ENCODE assay signal across 13 mouse cellular contexts in the genomic region with DNA sequence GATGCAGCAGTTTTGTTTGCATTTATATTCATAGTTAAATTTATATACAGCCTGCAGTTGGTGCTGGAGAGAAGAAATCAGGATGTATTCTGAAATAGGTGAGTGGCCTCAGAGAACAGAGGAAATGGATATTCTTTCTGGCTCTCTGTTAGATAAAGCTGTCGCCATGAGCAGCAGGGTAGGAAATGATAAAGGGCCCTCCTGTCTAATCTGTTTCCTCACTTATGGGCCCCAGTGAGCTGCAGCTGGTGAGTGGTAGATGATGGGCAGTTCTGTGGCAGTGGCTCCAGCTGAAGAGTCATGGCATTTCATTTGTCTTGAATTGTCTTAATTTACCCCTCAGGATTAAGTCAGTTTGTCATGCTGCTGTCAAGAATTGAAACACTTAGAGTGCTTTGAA. TPM values are rescaled to one million over a fixed set of nuclear protein-coding genes. Genes with fewer than 3 reads are reported as not detected.
DNase-seq lines count a peak whose midpoint lies in the region; ATAC-seq lines count a peak whose summit lies in the region.
"Had no signal": no experiment of that assay in that cellular context is flagged by ENCODE, and none has a peak within 500 bp of the region (broad histone marks: within the 10 kb centered on the region; RNA-seq: fewer than 3 reads in every experiment).

No protein-coding gene starts in this region.

- H3K27ac ChIP-seq in forebrain, embryonic 13.5 days = 0 out of 2 replicates have a peak overlapping the region, but pooled peaks have one; percentile 16
- H3K27ac ChIP-seq in forebrain, embryonic 15.5 days (replicated peaks) = no peak overlapping the region
- H3K27ac ChIP-seq in hindbrain, embryonic 13.5 days = peak overlapping the region; percentile 62
- no peak overlapping the region for H3K27ac ChIP-seq in hindbrain, embryonic 11.5 days (ENCODE audit: low read depth, low read length)
- H3K27ac ChIP-seq in intestine, embryonic 16.5 days (ENCODE audit: low read length) = no peak overlapping the region
- H3K27ac ChIP-seq: midbrain, embryonic 12.5 days; neural tube, embryonic 12.5 days had no signal

- peaks cover 9% of the 10 kb centered on the region; the same call in 1 of the 2 replicates for H3K4me1 ChIP-seq in forebrain, embryonic 13.5 days
- H3K4me1 ChIP-seq in forebrain, embryonic 15.5 days = peaks cover 3% of the 10 kb centered on the region; the same call in 1 of the 2 replicates
- peaks cover 11% of the 10 kb centered on the region for H3K4me1 ChIP-seq in hindbrain, embryonic 13.5 days (replicated peaks)
- no peaks in the 10 kb centered on the region for H3K4me1 ChIP-seq in hindbrain, embryonic 11.5 days (replicated peaks; ENCODE audit: control insufficient read depth, insufficient read depth, low read length)
- peaks cover 18% of the 10 kb centered on the region for H3K4me1 ChIP-seq in intestine, embryonic 16.5 days (ENCODE audit: control insufficient read depth, insufficient read depth, low read length)
- H3K4me1 ChIP-seq: neural tube, embryonic 12.5 days had no signal

- ATAC-seq in forebrain, embryonic 13.5 days = no peak
- ATAC-seq in forebrain, embryonic 15.5 days (replicated peaks) = no peak
- peak; percentile 32; the same call in 1 of the 2 replicates for ATAC-seq in hindbrain, embryonic 13.5 days (ENCODE audit: low FRiP score)
- ATAC-seq in hindbrain, embryonic 11.5 days (ENCODE audit: low FRiP score) = no peak
- peak; percentile 66; the same call in 1 of the 2 replicates for ATAC-seq in erythroblast, adult 5-6 weeks (replicated peaks; ENCODE audit: low FRiP score, poor library complexity, severe bottlenecking)
- ATAC-seq in megakaryocyte progenitor cell, adult 5-6 weeks (replicated peaks; ENCODE audit: poor library complexity) = peak; percentile 60
- ATAC-seq in intestine, embryonic 16.5 days = no peak

- no peak for DNase-seq in hindbrain, embryonic 11.5 days (ENCODE audit: low spot score)
- DNase-seq in adrenal gland, adult (ENCODE audit: inconsistent age in 2 of 2, low spot score in 1 of 2) = no peak
- DNase-seq: cerebellum, adult 18-20 months; embryo, embryonic 11 days had no signal

- no peak overlapping the region for H3K4me2 ChIP-seq in forebrain, embryonic 13.5 days
- no peak overlapping the region for H3K4me2 ChIP-seq in forebrain, embryonic 15.5 days (replicated peaks)
- H3K4me2 ChIP-seq in hindbrain, embryonic 13.5 days = no peak overlapping the region
- no peak overlapping the region for H3K4me2 ChIP-seq in hindbrain, embryonic 11.5 days (replicated peaks; ENCODE audit: low read depth, low read length)
- H3K4me2 ChIP-seq in intestine, embryonic 16.5 days (ENCODE audit: low read depth, low read length) = no peak overlapping the region
- H3K4me2 ChIP-seq: midbrain, embryonic 12.5 days; neural tube, embryonic 12.5 days had no signal

- H3K36me3 ChIP-seq in forebrain, embryonic 13.5 days (ENCODE audit: poor library complexity, severe bottlenecking) = 0 out of 2 replicates have a peak, but pooled peaks cover 4% of the 10 kb centered on the region
- no peaks in the 10 kb centered on the region for H3K36me3 ChIP-seq in forebrain, embryonic 15.5 days
- H3K36me3 ChIP-seq in hindbrain, embryonic 13.5 days = no peaks in the 10 kb centered on the region
- no peaks in the 10 kb centered on the region for H3K36me3 ChIP-seq in hindbrain, embryonic 11.5 days (ENCODE audit: control insufficient read depth, insufficient read depth, low read length)
- H3K36me3 ChIP-seq in intestine, embryonic 16.5 days (ENCODE audit: control insufficient read depth, insufficient read depth, low read length) = no peaks in the 10 kb centered on the region

- no peak overlapping the region for H3K9ac ChIP-seq in forebrain, embryonic 13.5 days
- H3K9ac ChIP-seq in forebrain, embryonic 15.5 days (replicated peaks) = no peak overlapping the region
- H3K9ac ChIP-seq in hindbrain, embryonic 13.5 days = no peak overlapping the region
- H3K9ac ChIP-seq in hindbrain, embryonic 11.5 days (ENCODE audit: low read depth, low read length) = no peak overlapping the region
- H3K9ac ChIP-seq in intestine, embryonic 16.5 days (ENCODE audit: low read depth, low read length) = no peak overlapping the region
- H3K9ac ChIP-seq: midbrain, embryonic 12.5 days; neural tube, embryonic 12.5 days had no signal

- WGBS in forebrain, embryonic 13.5 days = 68% methylated on average over 1 of the region's 1 CpGs
- 63% methylated on average over 1 of the region's 1 CpGs for WGBS in forebrain, embryonic 15.5 days
- 37% methylated on average over 1 of the region's 1 CpGs for WGBS in hindbrain, embryonic 13.5 days
- 46% methylated on average over 1 of the region's 1 CpGs for WGBS in hindbrain, embryonic 11.5 days
- 22% methylated on average over 1 of the region's 1 CpGs for WGBS in intestine, embryonic 16.5 days

- no peak overlapping the region for H3K4me3 ChIP-seq in forebrain, embryonic 13.5 days
- H3K4me3 ChIP-seq in forebrain, embryonic 15.5 days = no peak overlapping the region
- no peak overlapping the region for H3K4me3 ChIP-seq in hindbrain, embryonic 13.5 days
- H3K4me3 ChIP-seq in hindbrain, embryonic 11.5 days (ENCODE audit: low read depth, low read length) = no peak overlapping the region
- H3K4me3 ChIP-seq in intestine, embryonic 16.5 days (ENCODE audit: low read length) = no peak overlapping the region
- H3K4me3 ChIP-seq: erythroblast, embryonic 14.5 days; midbrain, embryonic 12.5 days; neural tube, embryonic 12.5 days had no signal

- H3K9me3 ChIP-seq in forebrain, embryonic 13.5 days (replicated peaks) = no peaks in the 10 kb centered on the region
- H3K9me3 ChIP-seq in forebrain, embryonic 15.5 days = no peaks in the 10 kb centered on the region
- H3K9me3 ChIP-seq in hindbrain, embryonic 13.5 days = no peaks in the 10 kb centered on the region
- no peaks in the 10 kb centered on the region for H3K9me3 ChIP-seq in hindbrain, embryonic 11.5 days (ENCODE audit: control insufficient read depth, low read length)
- no peaks in the 10 kb centered on the region for H3K9me3 ChIP-seq in intestine, embryonic 16.5 days (ENCODE audit: control insufficient read depth, low read length)
- H3K9me3 ChIP-seq: midbrain, embryonic 12.5 days; neural tube, embryonic 12.5 days had no signal

- no peaks in the 10 kb centered on the region for H3K27me3 ChIP-seq in forebrain, embryonic 13.5 days
- H3K27me3 ChIP-seq in forebrain, embryonic 15.5 days = no peaks in the 10 kb centered on the region
- no peaks in the 10 kb centered on the region for H3K27me3 ChIP-seq in hindbrain, embryonic 13.5 days
- no peaks in the 10 kb centered on the region for H3K27me3 ChIP-seq in hindbrain, embryonic 11.5 days (ENCODE audit: control insufficient read depth, insufficient read depth, low read length)
- H3K27me3 ChIP-seq in intestine, embryonic 16.5 days (replicated peaks; ENCODE audit: control insufficient read depth, insufficient read depth, low read length) = no peaks in the 10 kb centered on the region
- H3K27me3 ChIP-seq: midbrain, embryonic 12.5 days; neural tube, embryonic 12.5 days had no signal

RNA-seq across cellular contexts. Expression of a gene that starts 7.5 kb away (rescaled TPM):
- polyA plus RNA-seq in forebrain, embryonic 13.5 days (2015; fragmentation: Nextera tagmentation; extraction: Ambion mirVana) = 28.8 and 29.7 TPM in 2 replicates
- 33.8 and 33.9 TPM in 2 replicates for polyA plus RNA-seq in forebrain, embryonic 15.5 days (2015; fragmentation: Nextera tagmentation; extraction: Ambion mirVana)
- polyA plus RNA-seq in hindbrain, embryonic 13.5 days (2015; fragmentation: Nextera tagmentation; extraction: Ambion mirVana) = 25.7 and 26.5 TPM in 2 replicates
- polyA plus RNA-seq in hindbrain, embryonic 11.5 days (2014; fragmentation: Nextera tagmentation; extraction: Ambion mirVana) = 23.9 and 26.7 TPM in 2 replicates
- total RNA-seq in erythroblast, adult 5-6 weeks (2015; ENCODE audit: low replicate concordance) = 3.1 and 5.0 TPM in 2 replicates
- total RNA-seq in erythroblast, adult 5-6 weeks (2017; ENCODE audit: low replicate concordance) = 6.8 and 9.8 TPM in 2 replicates
- 9.4 and 12.8 TPM in 2 replicates for total RNA-seq in megakaryocyte progenitor cell, adult 5-6 weeks (2015)
- total RNA-seq in megakaryocyte progenitor cell, adult 5-6 weeks (2017) = 23.2 and 25.4 TPM in 2 replicates
- polyA plus RNA-seq in intestine, embryonic 16.5 days (2015; fragmentation: Nextera tagmentation; extraction: Ambion mirVana) = 30.3 and 33.3 TPM in 2 replicates

RNA-seq across cellular contexts. Expression of a gene that starts 8.1 kb away (rescaled TPM):
- 100 and 114 TPM in 2 replicates for polyA plus RNA-seq in forebrain, embryonic 13.5 days (2015; fragmentation: Nextera tagmentation; extraction: Ambion mirVana)
- polyA plus RNA-seq in forebrain, embryonic 15.5 days (2015; fragmentation: Nextera tagmentation; extraction: Ambion mirVana) = 141 and 149 TPM in 2 replicates
- polyA plus RNA-seq in hindbrain, embryonic 13.5 days (2015; fragmentation: Nextera tagmentation; extraction: Ambion mirVana) = 122 and 128 TPM in 2 replicates
- polyA plus RNA-seq in hindbrain, embryonic 11.5 days (2014; fragmentation: Nextera tagmentation; extraction: Ambion mirVana) = 80.1 and 108 TPM in 2 replicates
- 11.5 and 22.4 TPM in 2 replicates for total RNA-seq in erythroblast, adult 5-6 weeks (2015; ENCODE audit: low replicate concordance)
- 12.8 and 23.3 TPM in 2 replicates for total RNA-seq in erythroblast, adult 5-6 weeks (2017; ENCODE audit: low replicate concordance)
- total RNA-seq in megakaryocyte progenitor cell, adult 5-6 weeks (2015) = 32.9 and 42.4 TPM in 2 replicates
- total RNA-seq in megakaryocyte progenitor cell, adult 5-6 weeks (2017) = 28.2 and 32.0 TPM in 2 replicates
- 8.6 and 9.7 TPM in 2 replicates for polyA plus RNA-seq in intestine, embryonic 16.5 days (2015; fragmentation: Nextera tagmentation; extraction: Ambion mirVana)

Comparison
In these comparisons a context has a peak if more than half of its experiments do, and no peak if none do; other contexts are left out.
1. ATAC-seq: peak in hindbrain, embryonic 13.5 days (single experiment), erythroblast, adult 5-6 weeks (single experiment) and megakaryocyte progenitor cell, adult 5-6 weeks (single experiment); none in forebrain, embryonic 13.5 days (single experiment), forebrain, embryonic 15.5 days (single experiment), hindbrain, embryonic 11.5 days (single experiment) and intestine, embryonic 16.5 days (single experiment).
2. H3K27ac ChIP-seq: peak in forebrain, embryonic 13.5 days (single experiment) and hindbrain, embryonic 13.5 days (single experiment); none in forebrain, embryonic 15.5 days (single experiment), hindbrain, embryonic 11.5 days (single experiment) and intestine, embryonic 16.5 days (single experiment).